Mouse (Mus musculus): ENCODE results near the gene Fam53a. TPM values are rescaled to one million over a fixed set of nuclear protein-coding genes. Genes with fewer than 3 reads are reported as not detected.

Gene Fam53a
- polyA plus RNA-seq, 1 experiment from 2014 or later, result 57.7 TPM

- 93% methylated on average over 13 of the region's 13 CpGs for whole genome bisulfite sequencing
- Histone ChIP-seq H3K9ac (no peak overlapping the region), H3K4me3 (no peak overlapping the region), H3K4me2 (no peak overlapping the region), H3K27ac (no peak overlapping the region), H3K36me3 (ENCODE audit: poor library complexity, severe bottlenecking) (peaks cover 35% of the 10 kb centered on the region), H3K9me3 (replicated peaks) (no peaks in the 10 kb centered on the region), H3K27me3 (no peaks in the 10 kb centered on the region), H3K4me1 (peaks cover 52% of the 10 kb centered on the region)
- no peak for ATAC-seq
These were observed 25.0 kb upstream of the Fam53a start for GRCm38 (mm10) chr5:33654424-33654823.

DNA sequence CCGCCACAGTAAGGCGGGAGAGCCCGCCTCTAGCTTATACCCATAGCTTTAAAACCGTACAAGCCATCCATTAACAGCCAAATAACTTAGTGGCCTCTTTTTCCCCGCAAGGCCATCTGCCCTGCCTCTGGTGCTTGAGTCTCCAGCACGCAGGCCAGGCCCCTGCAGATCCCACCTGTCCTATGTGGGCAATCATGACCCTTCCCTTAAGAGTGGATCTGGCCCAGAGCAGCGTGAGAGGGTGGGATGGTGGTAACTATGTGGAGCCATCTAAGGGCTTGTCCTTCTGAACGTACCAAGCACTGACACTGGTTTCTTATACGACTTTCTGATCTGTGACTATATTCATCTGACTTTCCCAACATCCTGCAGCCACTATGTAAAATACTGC lies 23.3 kb upstream of the Fam53a start:
- peak; percentile 43 for ATAC-seq
- Histone ChIP-seq H3K4me2 (peak overlapping the region; percentile 75), H3K4me1 (peaks cover 43% of the 10 kb centered on the region), H3K27ac (peak overlapping the region; percentile 97), H3K9ac (peak overlapping the region; percentile 58), H3K36me3 (ENCODE audit: poor library complexity, severe bottlenecking) (peaks cover 47% of the 10 kb centered on the region), H3K9me3 (replicated peaks) (no peaks in the 10 kb centered on the region), H3K27me3 (no peaks in the 10 kb centered on the region), H3K4me3 (peak overlapping the region; percentile 86)
- WGBS, result 2% methylated on average over 9 of the region's 9 CpGs

DNA sequence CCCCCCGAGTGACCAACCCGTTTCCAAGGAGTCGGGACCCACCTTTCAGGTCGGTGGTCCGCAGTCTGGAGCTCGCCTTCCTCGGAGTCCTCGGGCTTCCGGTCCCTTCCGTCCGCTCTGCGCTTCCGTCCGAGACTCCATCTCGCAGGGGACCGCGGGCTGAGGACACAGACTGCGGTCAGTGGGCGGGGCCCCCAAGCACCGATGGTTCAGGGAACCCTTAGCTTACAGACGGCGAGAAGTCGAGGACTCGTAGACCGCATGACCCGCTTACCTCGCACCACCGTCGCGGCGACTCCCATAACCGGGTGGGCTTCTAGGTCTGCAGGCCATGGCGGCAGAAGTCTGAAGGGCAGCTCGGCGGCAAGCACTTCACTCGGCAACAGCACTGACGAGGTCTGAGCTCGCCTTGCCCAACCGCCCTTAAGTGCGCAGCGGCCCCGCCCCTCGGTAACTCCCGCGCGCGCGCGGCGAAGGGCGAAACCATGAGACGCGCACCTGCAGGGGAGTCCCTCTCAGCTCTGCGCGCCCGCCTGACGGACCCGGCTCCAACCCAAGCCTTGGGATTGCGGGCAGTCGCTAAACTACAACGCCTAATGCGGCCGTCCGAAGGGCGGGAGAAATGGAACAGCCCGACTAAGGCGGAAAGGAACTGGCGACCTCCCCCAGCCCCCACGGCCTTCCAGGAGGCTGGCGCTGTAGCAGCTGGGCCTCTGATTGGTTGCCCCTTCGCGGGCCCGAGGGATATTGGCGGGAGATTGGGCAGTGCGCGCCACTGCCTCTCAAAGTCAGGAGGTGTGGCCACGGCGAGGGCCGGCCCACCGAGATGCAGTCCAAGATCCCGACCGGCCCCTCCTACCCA lies 22.7 kb upstream of the Fam53a start, which contains the start of gene Slbp:
Gene Slbp (minus strand): TSS at position 654 of the 862 bp plus-strand sequence.
- H3K36me3 ChIP-seq (ENCODE audit: poor library complexity, severe bottlenecking), result peaks cover 54% of the 10 kb centered on the region
- no peaks in the 10 kb centered on the region for H3K9me3 ChIP-seq (replicated peaks)
- peak within 1 kb of the TSS; percentile 75 for H3K4me2 ChIP-seq
- peak within 1 kb of the TSS; percentile 86 for H3K4me3 ChIP-seq
- peak within 1 kb of the TSS; percentile 97 for H3K27ac ChIP-seq
- WGBS, result under 1% methylated on average over 82 of the region's 82 CpGs
- H3K9ac ChIP-seq, result peak within 1 kb of the TSS; percentile 86
- H3K27me3 ChIP-seq, result no peaks in the 10 kb centered on the region
- peaks cover 41% of the 10 kb centered on the region for H3K4me1 ChIP-seq
- peak; percentile 97 for ATAC-seq

DNA sequence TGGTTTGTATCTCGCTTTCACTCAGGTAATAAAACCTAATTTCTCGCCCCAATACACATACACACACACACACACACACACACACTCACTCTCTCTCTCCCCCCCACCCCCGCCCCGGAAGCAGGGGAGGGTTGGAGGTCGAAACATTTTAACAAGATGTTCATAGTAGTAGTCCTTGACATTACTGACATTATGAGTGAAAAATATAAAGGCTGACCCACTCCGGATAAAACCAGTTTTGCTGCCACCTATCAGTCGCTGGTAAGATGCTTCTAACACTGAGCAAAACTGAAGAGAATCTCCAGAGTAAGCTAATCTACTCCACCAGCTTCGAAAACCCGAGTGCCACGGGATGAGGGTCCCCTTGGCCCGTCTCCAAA lies 22.1 kb upstream of the Fam53a start:
- Histone ChIP-seq H3K27ac (peak overlapping the region; percentile 97), H3K36me3 (ENCODE audit: poor library complexity, severe bottlenecking) (peaks cover 60% of the 10 kb centered on the region), H3K27me3 (no peaks in the 10 kb centered on the region), H3K4me1 (peaks cover 35% of the 10 kb centered on the region), H3K9ac (peak overlapping the region; percentile 86), H3K9me3 (replicated peaks) (no peaks in the 10 kb centered on the region), H3K4me2 (peak overlapping the region; percentile 75), H3K4me3 (peak overlapping the region; percentile 86)
- ATAC-seq, result peak; percentile 0; the same call in 1 of the 2 replicates
- WGBS, result 0% methylated on average over 11 of the region's 11 CpGs

- Histone ChIP-seq H3K27ac (peak overlapping the region; percentile 97), H3K27me3 (no peaks in the 10 kb centered on the region), H3K4me3 (peak overlapping the region; percentile 86), H3K4me2 (peak overlapping the region; percentile 75), H3K9me3 (replicated peaks) (no peaks in the 10 kb centered on the region), H3K36me3 (ENCODE audit: poor library complexity, severe bottlenecking) (peaks cover 65% of the 10 kb centered on the region), H3K9ac (peak overlapping the region; percentile 86), H3K4me1 (peaks cover 30% of the 10 kb centered on the region)
- 10% methylated on average over 2 of the region's 2 CpGs for WGBS
- no peak for ATAC-seq
These were observed 21.6 kb upstream of the Fam53a start for GRCm38 (mm10) chr5:33651017-33651416.

GRCm38 (mm10) chr5:33640652-33641051 lies 11.2 kb upstream of the Fam53a start:
- Histone ChIP-seq H3K4me2 (no peak overlapping the region), H3K4me3 (no peak overlapping the region), H3K27me3 (no peaks in the 10 kb centered on the region), H3K9ac (no peak overlapping the region), H3K27ac (no peak overlapping the region), H3K36me3 (ENCODE audit: poor library complexity, severe bottlenecking) (peaks cover 78% of the 10 kb centered on the region), H3K4me1 (no peaks in the 10 kb centered on the region), H3K9me3 (replicated peaks) (no peaks in the 10 kb centered on the region)
- ATAC-seq, result no peak
- 40% methylated on average over 3 of the region's 3 CpGs for WGBS

DNA sequence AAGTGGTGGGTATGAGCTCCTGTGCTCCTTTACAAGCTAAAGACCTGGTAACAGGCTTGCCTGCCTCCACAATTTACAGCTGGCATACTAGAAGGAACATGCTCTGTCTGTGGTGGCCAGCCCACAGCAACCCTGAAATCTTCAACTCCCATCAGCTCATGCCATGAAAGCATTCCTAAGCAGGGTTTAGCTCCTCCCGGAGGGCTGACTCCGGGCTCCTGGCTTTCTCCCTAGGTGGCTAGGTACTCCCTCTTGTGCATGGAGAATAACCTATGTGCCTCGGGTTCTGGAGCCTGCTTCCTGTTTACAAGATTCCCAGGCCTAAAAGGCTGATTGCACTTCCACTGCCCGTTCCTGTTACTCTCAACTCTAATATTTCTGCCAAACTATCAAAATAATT lies 9.4 kb upstream of the Fam53a start:
- 83% methylated on average over 4 of the region's 4 CpGs for WGBS
- peaks cover 68% of the 10 kb centered on the region for H3K36me3 ChIP-seq (ENCODE audit: poor library complexity, severe bottlenecking)

GRCm38 (mm10) chr5:33637606-33638350 lies 8.3 kb upstream of the Fam53a start:
- Histone ChIP-seq H3K4me3 (no peak overlapping the region), H3K4me1 (no peaks in the 10 kb centered on the region), H3K27ac (no peak overlapping the region), H3K27me3 (no peaks in the 10 kb centered on the region), H3K36me3 (ENCODE audit: poor library complexity, severe bottlenecking) (peaks cover 58% of the 10 kb centered on the region), H3K9me3 (replicated peaks) (no peaks in the 10 kb centered on the region), H3K4me2 (no peak overlapping the region), H3K9ac (no peak overlapping the region)
- ATAC-seq, result no peak
- 82% methylated on average over 3 of the region's 3 CpGs for WGBS

More for the DNA sequence above, 9.4 kb upstream of the Fam53a start:
- H3K4me1 ChIP-seq, result no peaks in the 10 kb centered on the region
- H3K27me3 ChIP-seq, result no peaks in the 10 kb centered on the region
- H3K27ac ChIP-seq, result no peak overlapping the region
- no peaks in the 10 kb centered on the region for H3K9me3 ChIP-seq (replicated peaks)
- ATAC-seq, result no peak
- no peak overlapping the region for H3K4me2 ChIP-seq
- H3K4me3 ChIP-seq, result no peak overlapping the region
- no peak overlapping the region for H3K9ac ChIP-seq

DNA sequence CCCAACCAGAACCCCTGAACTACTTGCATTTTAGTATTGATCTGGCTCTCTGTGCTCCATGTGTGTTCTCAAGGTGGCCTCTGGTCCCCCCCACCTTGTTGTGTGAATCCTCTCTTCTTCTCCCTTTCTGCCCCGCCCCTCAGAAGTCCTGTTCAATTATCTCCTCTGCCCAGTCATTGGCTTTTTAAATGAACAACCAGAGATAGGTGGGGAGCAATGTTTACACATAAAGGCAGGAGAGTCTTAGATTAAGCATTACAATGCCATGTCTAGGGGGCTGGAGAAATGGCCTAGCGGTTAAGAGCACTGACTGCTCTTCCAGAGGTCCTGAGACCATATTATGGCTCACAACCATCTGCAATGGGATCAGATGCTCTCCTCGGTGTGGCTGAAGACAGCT lies 5.9 kb upstream of the Fam53a start:
- no peak overlapping the region for H3K9ac ChIP-seq
- H3K4me1 ChIP-seq, result peaks cover 3% of the 10 kb centered on the region
- peaks cover 37% of the 10 kb centered on the region for H3K36me3 ChIP-seq (ENCODE audit: poor library complexity, severe bottlenecking)
- no peak overlapping the region for H3K4me2 ChIP-seq
- 83% methylated on average over 3 of the region's 3 CpGs for WGBS
- no peaks in the 10 kb centered on the region for H3K27me3 ChIP-seq
- ATAC-seq, result no peak
- H3K4me3 ChIP-seq, result no peak overlapping the region
- H3K27ac ChIP-seq, result no peak overlapping the region
- H3K9me3 ChIP-seq (replicated peaks), result no peaks in the 10 kb centered on the region

DNA sequence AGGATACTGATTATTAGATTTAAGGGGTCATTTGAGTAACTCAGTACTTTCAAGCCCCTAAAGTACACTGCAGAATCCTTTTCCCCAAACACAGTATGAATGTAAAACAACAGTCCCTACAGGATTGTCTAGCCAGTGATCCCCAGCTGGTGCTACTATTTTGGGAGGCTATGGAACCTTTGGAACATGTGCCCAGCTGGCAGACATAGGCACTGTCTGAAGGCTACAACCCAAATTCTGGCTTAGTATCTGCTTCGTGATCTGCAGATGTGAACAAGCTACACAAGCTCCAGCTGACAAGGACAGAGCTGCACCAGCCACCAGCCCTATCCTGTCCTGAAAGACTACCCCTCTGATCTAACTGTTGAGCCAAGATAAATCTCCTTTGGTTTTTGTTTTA lies 3.1 kb upstream of the Fam53a start:
- no peaks in the 10 kb centered on the region for H3K27me3 ChIP-seq
- WGBS, result 86% methylated on average over 1 of the region's 1 CpGs
- H3K36me3 ChIP-seq (ENCODE audit: poor library complexity, severe bottlenecking), result peaks cover 14% of the 10 kb centered on the region
- no peak overlapping the region for H3K9ac ChIP-seq
- H3K27ac ChIP-seq, result no peak overlapping the region
- H3K4me3 ChIP-seq, result no peak overlapping the region
- ATAC-seq, result no peak
- no peaks in the 10 kb centered on the region for H3K9me3 ChIP-seq (replicated peaks)
- H3K4me1 ChIP-seq, result peaks cover 22% of the 10 kb centered on the region
- no peak overlapping the region for H3K4me2 ChIP-seq

DNA sequence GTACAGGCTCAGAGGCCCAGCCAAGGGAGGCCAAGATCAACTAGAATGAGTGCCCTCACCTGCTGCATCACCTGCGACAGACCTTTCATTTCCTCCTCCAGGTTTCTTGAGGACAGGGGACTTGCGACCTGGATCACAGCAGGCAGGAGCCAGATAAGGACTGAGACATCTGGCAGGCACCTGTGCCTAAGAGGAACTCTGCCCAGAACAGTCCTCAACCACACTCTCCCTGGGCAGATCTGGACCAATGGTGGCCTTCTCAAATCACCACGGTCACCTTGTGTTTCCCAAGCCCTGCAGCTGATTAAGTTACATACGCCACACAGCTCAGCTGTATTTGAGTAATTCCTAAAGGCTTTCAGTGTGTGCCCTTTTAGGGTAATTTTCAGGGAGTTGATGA lies 1.2 kb upstream of the Fam53a start:
- Histone ChIP-seq H3K4me1 (peaks cover 22% of the 10 kb centered on the region), H3K9ac (no peak overlapping the region), H3K36me3 (ENCODE audit: poor library complexity, severe bottlenecking) (0 out of 2 replicates have a peak, but pooled peaks cover 4% of the 10 kb centered on the region), H3K27me3 (no peaks in the 10 kb centered on the region), H3K9me3 (replicated peaks) (no peaks in the 10 kb centered on the region), H3K4me3 (peak overlapping the region; percentile 79), H3K27ac (no peak overlapping the region), H3K4me2 (peak overlapping the region; percentile 70)
- 83% methylated on average over 4 of the region's 4 CpGs for WGBS
- no peak for ATAC-seq

GRCm38 (mm10) chr5:33630061-33630460 lies 626 bp upstream of the Fam53a start:
- 5% methylated on average over 9 of the region's 9 CpGs for WGBS
- no peaks in the 10 kb centered on the region for H3K9me3 ChIP-seq (replicated peaks)
- ATAC-seq, result no peak

More at GRCm38 (mm10) chr5:33630061-33630460, 626 bp upstream of the Fam53a start:
- H3K9ac ChIP-seq, result peak overlapping the region; percentile 85
- peaks cover 22% of the 10 kb centered on the region for H3K4me1 ChIP-seq
- peak overlapping the region; percentile 79 for H3K4me3 ChIP-seq
- H3K4me2 ChIP-seq, result peak overlapping the region; percentile 70
- peaks cover 8% of the 10 kb centered on the region; the same call in 1 of the 2 replicates for H3K36me3 ChIP-seq (ENCODE audit: poor library complexity, severe bottlenecking)
- peak overlapping the region; percentile 35; the same call in 1 of the 2 replicates for H3K27ac ChIP-seq
- no peaks in the 10 kb centered on the region for H3K27me3 ChIP-seq
